Mouse (Mus musculus): ENCODE results near the gene Scd4.

GRCm38 (mm10) chr19:44365733-44366132, 32.8 kb downstream of the Scd4 start:
- TF ChIP-seq GATA1 (IDR thresholded peaks at IDR 0.05; ENCODE audit: borderline replicate concordance, low read length) (no peak), FLI1 (IDR thresholded peaks at IDR 0.05; ENCODE audit: low read length) (no peak)

All from megakaryocyte, embryonic 14.5 days (primary cell).